Mouse (Mus musculus): ENCODE measurements at regions not wholly inside any gene's neighbourhood (a gene's known extent, or its start where the extent isn't known, plus 50 kb on each side); places are given as distances from the start of the nearest gene placed in this dataset.

DNA sequence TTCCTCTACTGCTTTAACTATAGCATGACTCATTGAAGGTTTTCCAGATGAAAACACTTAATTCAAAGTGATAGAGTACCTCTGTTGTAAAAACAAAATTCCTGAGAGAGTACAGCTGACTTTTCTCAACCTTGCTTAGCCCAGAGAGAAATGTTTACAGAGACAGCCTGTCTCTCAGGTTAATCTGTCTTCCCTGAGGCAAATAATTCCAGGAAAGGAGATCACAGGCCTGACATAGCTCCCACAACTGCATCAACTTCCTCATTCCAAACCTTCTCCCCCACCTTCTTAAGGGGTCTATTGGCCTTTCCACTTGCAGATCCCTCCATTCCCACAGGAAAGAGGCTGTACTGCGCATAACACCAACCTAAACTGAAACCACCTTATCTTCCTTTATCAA lies 586.1 kb upstream of the Impad1 start:
- intact Hi-C loops (cut with DNase I) = no loop called here
- no peak for DNase-seq (ENCODE audit: extremely low spot score in 1 of 2, low spot score in 2 of 2)

DNA sequence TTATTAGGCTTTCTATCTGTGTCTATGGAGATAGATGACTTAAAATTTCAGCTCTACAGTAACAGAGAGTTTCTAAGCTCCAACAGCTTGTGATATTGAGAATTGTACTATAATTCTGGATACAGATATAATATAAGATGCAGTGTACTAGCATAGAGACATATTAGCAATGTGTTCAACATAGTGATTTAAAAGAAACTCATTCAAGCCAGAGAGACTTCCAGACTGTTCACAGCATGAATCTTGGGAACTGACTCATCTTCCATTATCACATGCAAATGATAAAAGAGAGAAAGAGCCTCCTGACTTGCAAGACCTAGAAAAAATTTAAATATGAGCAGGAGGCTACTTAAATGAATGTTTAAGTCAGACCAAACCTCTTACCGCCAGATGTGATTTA lies 565.1 kb upstream of the Impad1 start:
- intact Hi-C loops (cut with DNase I) = no loop called here
- DNase-seq (ENCODE audit: extremely low spot score in 1 of 2, low spot score in 2 of 2) = no peak

DNA sequence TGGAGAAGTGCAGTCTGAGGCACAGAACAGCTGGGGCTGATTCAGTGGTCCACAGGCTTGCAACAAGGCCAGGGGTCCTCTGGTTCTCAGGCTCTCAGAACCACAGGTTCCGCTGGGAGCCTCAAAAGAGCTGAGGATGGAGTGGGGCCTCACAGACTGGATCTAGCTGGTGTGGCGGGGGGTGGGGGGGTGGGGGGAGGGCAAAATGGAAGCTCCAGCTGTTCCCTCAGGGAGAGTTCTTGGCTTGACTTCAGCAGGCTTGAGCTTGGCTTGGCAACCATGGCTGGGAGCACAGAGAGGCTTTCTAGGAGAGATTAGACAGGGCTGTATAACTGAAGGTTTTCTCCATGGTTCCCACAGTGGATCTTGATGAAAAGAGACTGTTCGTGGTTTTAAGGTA lies 553.1 kb upstream of the Impad1 start:
- intact Hi-C loops (cut with DNase I) = no loop called here
- DNase-seq (ENCODE audit: extremely low spot score in 1 of 2, low spot score in 2 of 2) = no peak

DNA sequence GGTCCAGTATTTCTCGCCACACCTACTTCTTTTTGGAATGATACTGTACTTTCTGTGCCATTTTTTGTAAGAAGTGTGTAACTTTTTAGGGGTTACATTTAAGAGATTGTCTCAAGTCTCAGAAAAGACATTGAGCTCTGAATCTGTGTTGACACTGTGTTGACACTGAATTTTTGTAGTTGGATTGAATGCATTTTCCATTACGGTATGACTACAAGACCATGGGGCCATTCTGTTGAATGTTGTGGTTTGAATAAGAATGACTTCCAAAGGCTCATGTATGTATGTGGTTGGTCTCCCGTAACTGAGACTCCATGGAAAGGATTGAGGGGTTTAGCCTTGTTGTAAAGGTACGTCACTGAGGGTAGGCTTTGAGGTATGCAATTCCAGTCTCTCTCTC lies 551.6 kb upstream of the Impad1 start:
- intact Hi-C loops (cut with DNase I) = no loop called here
- no peak for DNase-seq (ENCODE audit: extremely low spot score in 1 of 2, low spot score in 2 of 2)

DNA sequence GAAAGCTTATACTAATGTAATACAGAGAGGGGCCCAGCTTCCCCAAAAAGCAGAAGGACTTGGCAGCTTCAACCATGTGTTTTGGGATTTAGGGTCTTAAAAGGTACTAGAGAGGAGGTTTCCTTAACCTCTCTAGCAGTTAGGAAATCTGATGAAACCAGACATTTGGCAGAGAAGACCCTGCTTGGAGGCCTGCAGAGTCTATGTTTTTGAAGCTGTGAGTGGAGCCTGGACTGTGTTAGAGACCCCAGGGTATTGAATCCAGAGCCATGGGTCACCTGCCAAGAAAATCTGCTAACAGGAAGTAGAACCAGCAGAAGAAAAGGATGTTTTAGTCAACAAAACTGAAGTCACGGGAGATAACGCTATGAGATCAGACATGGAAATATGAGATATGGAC lies 551.2 kb upstream of the Impad1 start:
- intact Hi-C loops (cut with DNase I) = no loop called here
- no peak for DNase-seq (ENCODE audit: extremely low spot score in 1 of 2, low spot score in 2 of 2)

DNA sequence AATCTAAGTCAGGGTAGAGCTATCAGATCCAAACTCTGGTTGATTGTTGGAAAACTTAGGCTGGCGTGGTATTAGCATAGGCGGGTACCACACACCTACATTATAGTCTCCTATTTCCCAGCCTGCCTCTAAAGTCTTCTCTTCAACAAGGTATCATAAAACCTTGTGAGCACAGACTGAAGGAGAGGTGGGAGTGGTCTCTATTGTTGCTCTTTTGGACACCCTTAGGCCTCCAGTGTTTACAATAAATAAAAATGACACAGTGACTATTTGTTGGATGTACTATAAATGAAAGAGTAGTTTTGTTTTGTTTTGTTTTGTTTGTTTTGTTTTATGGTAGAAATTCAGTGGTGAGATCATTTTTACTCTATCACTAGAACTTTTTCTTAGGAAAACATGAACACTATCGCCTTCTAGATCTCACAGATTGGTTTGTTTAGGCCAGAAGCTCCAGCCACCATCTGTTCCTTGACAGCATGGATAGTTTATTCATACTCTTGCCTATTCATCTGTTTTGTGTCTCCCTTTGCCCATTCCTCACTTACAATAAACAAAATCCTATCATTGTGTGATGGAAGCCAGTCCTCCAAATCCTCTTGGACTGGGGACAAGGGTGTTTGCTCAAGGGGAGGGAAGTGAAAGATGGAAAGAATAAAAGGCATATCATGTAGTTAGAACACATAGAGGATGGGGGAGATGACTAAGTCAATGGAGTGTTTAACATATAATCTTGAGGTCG lies 544.2 kb upstream of the Impad1 start:
- DNase-seq (ENCODE audit: extremely low spot score in 1 of 2, low spot score in 2 of 2) = no peak
- intact Hi-C loops (cut with DNase I) = no loop called here

DNA sequence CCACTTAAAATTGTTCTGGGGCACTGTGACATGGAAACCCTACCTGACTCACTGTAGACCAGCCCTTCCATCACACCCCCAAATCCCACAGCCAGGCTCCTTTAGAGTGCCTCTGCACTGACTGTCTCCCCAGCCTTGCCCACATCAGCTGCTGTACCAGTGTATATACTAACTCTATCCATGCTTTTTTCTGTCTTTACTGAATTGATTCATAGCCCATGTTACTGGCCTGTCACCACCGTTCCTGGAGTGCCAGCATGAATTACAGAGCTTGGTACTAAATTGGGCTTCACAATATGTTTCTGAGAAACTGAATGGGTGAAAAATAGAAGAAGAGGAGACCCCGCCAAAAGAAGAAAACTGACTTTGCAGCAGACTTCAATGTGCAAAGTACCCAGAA lies 541.9 kb upstream of the Impad1 start:
- DNase-seq (ENCODE audit: extremely low spot score in 1 of 2, low spot score in 2 of 2) = peak in 1 of 2 experiments; percentile 13
- intact Hi-C loops (cut with DNase I) = no loop called here

DNA sequence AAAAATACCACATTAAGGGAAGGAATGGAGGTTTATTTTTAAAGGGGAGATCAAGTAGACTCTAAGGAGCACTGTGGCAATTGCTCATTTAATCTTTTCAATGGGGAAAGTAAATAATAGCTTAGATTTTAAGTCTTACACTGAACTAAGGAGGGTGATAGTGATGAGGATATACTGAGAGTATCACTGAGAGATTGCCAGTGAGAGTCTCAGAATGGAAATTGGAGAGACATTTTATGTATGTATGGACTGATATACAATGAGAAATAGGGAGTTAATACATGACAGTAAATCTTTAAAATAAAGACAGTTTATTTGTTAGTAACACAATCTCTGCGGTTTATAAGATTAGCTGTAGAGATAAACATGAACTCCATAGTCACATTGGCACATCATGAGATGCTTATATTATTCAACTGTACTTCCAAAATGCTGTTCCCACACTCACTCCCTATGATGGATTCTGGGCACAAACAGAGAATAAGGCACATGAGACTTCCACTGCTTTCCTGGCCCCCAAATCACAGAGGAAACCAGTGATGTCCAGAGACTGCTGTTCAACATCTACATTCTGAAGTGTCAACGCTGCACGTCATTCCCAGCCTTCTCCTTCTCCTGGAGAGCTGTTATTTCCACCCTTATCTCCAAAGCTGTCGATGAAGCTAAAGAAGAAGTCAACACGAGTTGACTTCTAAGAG lies 535.5 kb upstream of the Impad1 start:
- intact Hi-C loops (cut with DNase I) = no loop called here
- DNase-seq (ENCODE audit: extremely low spot score in 1 of 2, low spot score in 2 of 2) = no peak

DNA sequence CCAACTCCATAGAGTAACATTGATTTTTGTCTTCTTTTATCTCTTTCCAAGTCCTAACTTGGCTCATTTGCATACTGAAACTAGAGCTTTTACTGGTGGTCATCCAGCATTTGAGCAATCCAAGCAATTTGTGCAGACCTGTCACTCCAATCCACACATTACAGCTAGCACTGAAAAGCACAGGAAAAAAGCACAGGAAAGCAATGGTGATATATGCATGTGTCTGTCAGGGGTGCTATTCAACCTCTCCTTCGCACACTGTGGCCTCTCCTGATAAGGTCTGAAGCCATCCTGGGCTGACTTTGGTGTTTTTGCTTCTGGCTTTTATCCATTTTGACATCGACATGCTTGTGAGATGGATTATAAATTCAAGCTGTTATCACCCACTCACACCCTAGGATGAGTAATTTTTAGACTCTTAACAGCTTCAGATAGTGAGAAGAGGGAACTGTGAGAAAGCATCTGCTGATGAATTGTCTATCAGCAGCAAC lies 534.1 kb upstream of the Impad1 start:
- intact Hi-C loops (cut with DNase I) = no loop called here
- DNase-seq (ENCODE audit: extremely low spot score in 1 of 2, low spot score in 2 of 2) = peak in 1 of 2 experiments; percentile 20

DNA sequence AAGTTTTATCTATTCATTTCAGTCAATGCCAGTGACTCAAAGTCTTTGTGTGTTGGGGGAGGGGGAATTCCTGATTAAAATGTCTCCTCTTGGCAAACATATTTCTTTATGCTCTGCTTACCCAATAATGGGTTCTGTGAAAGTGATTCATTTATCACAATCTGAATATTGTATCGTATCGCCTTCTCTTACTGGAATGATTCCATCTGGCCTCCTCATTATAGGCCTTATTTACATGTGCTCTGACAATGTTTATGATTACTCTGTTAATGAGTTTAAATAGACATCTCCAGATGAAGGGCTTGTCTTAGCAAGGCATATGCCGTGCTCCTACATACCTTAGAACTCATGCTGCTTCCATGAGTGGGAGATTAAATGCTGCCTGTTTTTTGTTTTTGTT lies 508.3 kb upstream of the Impad1 start:
- intact Hi-C loops (cut with DNase I) = no loop called here
- no peak for DNase-seq (ENCODE audit: extremely low spot score in 1 of 2, low spot score in 2 of 2)

DNA sequence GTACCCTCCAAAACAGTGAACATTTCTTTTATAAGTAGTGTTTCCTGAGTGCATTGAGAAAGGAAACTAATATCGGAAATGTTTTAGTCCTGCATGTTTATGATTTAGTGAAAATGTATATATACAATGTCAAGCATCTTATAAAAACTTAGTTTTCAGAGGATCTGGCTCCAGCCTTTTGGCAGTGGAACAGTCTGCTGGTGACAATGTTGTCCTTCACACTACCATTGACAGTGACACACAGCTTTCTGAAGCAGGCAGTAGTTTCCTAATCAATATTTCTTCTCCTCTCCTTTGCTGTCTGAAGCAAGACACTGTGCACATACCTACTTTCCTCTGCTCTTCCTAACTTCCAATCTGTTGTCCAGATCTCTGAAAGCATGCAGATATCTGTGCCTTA lies 507.9 kb upstream of the Impad1 start:
- intact Hi-C loops (cut with DNase I) = no loop called here
- no peak for DNase-seq (ENCODE audit: extremely low spot score in 1 of 2, low spot score in 2 of 2)

DNA sequence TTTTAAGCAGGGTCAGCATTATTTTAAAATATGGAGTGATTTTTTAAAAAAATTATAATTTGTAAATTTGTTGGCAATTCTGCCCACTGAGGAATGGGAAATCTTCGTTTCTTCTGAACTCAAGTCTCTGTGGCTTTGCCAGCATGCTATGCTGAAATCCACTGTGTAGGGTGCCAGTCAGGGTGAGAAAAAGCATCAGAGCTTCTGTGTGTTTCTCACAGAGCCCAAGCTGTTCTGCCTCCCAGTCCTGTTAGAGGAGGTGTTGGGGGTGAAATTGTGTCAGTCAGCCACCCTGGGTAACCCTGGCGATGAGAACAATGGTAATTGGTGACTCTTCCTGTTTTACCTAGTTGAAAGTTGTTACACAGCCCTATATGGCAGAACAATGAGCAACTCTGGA lies 506.1 kb upstream of the Impad1 start:
- intact Hi-C loops (cut with DNase I) = no loop called here
- DNase-seq (ENCODE audit: extremely low spot score in 1 of 2, low spot score in 2 of 2) = no peak

DNA sequence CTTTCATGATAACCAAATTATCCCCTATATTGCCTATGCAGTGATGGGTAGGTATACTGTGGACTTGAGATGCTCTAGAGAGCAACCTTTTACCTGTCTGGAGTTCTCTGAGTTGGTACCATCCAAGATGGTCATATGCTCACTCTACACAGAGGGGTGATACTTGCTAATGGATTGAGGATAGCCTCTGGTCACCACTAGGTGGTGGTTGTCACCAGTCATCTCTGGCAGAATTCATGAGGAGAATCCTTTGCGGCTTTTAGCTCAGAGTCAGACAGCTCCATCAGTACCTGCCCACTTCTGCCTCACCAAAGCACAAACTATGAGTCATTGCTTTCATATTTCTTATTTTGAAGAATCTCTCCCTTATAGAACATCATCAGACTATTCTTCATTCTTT lies 500.9 kb upstream of the Impad1 start:
- no peak for DNase-seq (ENCODE audit: extremely low spot score in 1 of 2, low spot score in 2 of 2)
- intact Hi-C loops (cut with DNase I) = no loop called here

DNA sequence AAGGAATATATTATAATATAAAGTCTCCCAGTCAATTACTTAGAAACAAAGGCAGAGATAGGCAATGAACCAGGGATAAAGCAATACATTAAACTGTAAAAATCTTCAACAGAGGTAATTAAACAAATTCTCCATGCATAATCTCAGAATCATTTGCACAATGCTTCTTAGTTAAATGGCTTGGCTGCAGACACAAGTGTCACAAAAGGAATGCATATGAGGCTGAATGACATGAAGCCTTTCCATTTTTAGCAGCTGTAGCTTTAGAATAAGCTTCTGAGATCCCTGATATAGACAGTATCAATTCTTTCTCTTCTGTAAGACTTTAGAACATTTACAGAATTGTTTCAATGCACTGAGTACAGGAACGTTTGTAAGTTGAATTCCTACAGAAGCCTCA lies 483.0 kb upstream of the Impad1 start:
- intact Hi-C loops (cut with DNase I) = no loop called here
- no peak for DNase-seq (ENCODE audit: extremely low spot score in 1 of 2, low spot score in 2 of 2)

All from left cerebral cortex, postnatal 10 days (tissue).